Mouse (Mus musculus): ENCODE results near the gene Gm10663. TPM values are rescaled to one million over a fixed set of nuclear protein-coding genes. Genes with fewer than 3 reads are reported as not detected.

Gene Gm10663
- polyA plus RNA-seq, 1 experiment from 2014 or later: not detected

Small RNAs within 50 kb of the gene (microRNA-seq; reads per million reads assigned to microRNA genes)
- gene Gm24333: not detected

Other genes starting within 250 kb of the Gm10663 start
- gene Klhl2, start 225.0 kb upstream of the Gm10663 start, polyA plus RNA-seq (2015; fragmentation: Nextera tagmentation; extraction: Ambion mirVana): 3.6 and 7.5 TPM in 2 replicates
- 29.4 and 31.6 TPM in 2 replicates for gene Tmem192, start 127.8 kb upstream of the Gm10663 start, polyA plus RNA-seq (2015; fragmentation: Nextera tagmentation; extraction: Ambion mirVana)
- not detected in 2 replicates for gene Trim75, start 87.2 kb upstream of the Gm10663 start, polyA plus RNA-seq (2015; fragmentation: Nextera tagmentation; extraction: Ambion mirVana)
- 0.07 and 0.16 TPM in 2 replicates for gene Trim61, start 56.5 kb upstream of the Gm10663 start, polyA plus RNA-seq (2015; fragmentation: Nextera tagmentation; extraction: Ambion mirVana)
- gene Trim60, start 56.4 kb upstream of the Gm10663 start, polyA plus RNA-seq (2015; fragmentation: Nextera tagmentation; extraction: Ambion mirVana): not detected in 2 replicates
- 2.9 and 4.3 TPM in 2 replicates for gene Apela, start 37.7 kb upstream of the Gm10663 start, polyA plus RNA-seq (2015; fragmentation: Nextera tagmentation; extraction: Ambion mirVana)
- gene BC030870, start 54.5 kb downstream of the Gm10663 start, polyA plus RNA-seq (2015; fragmentation: Nextera tagmentation; extraction: Ambion mirVana): 0.19 and 0.24 TPM in 2 replicates

Data from heart, embryonic 16.5 days (tissue).